Mouse (Mus musculus): ENCODE measurements at regions not wholly inside any gene's neighbourhood (a gene's known extent, or its start where the extent isn't known, plus 50 kb on each side); places are given as distances from the start of the nearest gene placed in this dataset.

GRCm38 (mm10) chr3:18667726-18668125, 719.5 kb downstream of the Cypt12 start:
- no peak for TF ChIP-seq POLR2A (IDR thresholded peaks at IDR 0.05; ENCODE audit: control insufficient read depth, extremely low read depth, insufficient read depth, low read length, poor library complexity)
- no peak for TF ChIP-seq CTCF (IDR thresholded peaks at IDR 0.05; ENCODE audit: borderline replicate concordance, control insufficient read depth, extremely low read depth, insufficient read depth, low read length, poor library complexity)

Data from thymus, adult 2 months (tissue).